Mouse (Mus musculus) adrenal gland (tissue): ENCODE data around the gene Casq2.
"Not testable (repeated sequence)": the region's sequence is repeated elsewhere in the genome, so short reads cannot be mapped to it uniquely, and the experiment has no call there.

ENCODE experiments used
- intact Hi-C: fragments of 180-260 bp; cut with DNase I; formaldehyde crosslinking; loops from one replicate; pipeline ENCODE4 v1.15.1; 2025

Gene Casq2

DNA sequence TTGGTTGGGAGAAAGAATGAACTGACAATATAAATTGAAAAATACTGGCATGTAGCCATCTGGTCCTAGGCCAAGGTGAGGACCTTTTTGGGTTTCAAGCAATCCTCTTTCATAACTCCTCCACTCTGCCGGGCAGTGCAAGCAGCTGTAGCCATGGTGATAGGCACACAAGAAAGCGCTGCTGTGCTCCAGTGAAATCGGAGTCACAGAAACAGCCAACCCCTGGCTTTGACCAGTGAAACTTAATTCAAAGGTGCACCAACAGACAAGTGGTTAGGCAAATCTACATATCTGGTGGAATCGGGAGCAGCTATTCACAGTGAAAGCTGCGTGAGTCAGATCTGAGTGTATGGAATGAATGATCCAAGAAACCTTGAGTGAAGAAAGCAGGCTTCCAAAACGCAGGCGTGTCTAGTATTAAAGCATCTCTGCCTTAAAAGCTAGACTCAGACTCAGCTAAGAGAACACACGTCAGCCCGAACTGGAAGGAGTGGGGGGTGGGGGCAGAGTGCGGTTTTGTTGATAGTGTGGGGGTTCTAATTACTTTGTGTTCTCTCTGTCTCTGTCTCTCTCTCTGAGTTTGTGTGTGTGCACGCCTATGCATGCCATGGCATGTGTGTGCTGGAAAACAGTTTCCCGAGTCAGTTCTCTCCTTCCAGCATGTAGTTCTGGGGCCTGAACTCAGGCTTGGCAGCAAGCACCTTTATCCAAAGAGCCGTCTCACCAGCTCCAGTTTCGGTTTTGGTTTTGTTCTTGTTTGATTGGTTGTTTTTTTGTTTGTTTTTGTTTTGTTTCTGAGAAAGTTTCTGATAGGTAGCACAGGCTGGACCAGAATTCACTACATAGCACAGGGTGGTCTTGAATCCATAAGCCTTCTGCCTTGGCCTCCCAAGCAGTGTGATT, 73.5 kb downstream of the Casq2 start:
- intact Hi-C loops: loop anchor here (5.0 kb wide), 1 partner anchor 43 kb away; the partner anchor contains the start of gene Vangl1

DNA sequence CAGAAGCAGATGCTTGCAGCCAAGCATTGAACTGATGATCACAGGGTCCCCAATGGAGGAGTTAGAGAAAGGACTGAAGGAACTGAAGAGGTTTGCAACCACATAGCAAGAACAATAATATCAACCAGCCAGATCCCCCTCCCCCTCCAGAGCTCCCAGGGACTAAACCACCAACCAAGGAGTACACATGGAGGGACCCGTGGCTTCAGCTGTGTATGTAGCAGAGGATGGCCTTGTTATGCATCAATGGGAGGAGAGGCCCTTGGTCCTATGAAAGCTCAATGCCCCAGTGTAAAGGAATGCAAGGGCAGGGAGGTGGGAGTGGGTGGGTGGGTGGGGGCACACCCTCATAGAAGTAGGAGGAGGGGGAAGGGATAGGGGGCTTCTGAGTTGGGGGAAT, 77.6 kb downstream of the Casq2 start:
- intact Hi-C loops: not testable (repeated sequence)

DNA sequence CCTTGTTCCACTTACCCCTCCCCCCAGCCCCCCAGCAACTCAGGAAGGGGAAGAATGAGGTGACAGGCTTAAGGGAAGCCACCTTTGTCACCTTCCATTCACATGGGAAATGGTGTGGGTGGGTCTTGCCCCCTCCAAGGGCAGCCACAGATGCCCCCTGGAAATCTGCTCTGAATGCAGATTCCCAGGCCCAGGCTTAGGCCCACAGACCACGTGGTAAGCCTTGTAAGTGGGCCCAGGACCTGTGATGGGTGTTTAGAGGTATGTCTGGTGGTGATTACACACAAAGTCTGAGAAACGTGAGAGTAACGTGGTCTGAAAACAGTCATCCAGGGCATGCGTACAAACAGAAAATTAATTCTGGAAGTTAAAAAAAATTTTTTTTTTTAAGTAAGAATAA, 78.7 kb downstream of the Casq2 start:
- intact Hi-C loops: no loop called here

DNA sequence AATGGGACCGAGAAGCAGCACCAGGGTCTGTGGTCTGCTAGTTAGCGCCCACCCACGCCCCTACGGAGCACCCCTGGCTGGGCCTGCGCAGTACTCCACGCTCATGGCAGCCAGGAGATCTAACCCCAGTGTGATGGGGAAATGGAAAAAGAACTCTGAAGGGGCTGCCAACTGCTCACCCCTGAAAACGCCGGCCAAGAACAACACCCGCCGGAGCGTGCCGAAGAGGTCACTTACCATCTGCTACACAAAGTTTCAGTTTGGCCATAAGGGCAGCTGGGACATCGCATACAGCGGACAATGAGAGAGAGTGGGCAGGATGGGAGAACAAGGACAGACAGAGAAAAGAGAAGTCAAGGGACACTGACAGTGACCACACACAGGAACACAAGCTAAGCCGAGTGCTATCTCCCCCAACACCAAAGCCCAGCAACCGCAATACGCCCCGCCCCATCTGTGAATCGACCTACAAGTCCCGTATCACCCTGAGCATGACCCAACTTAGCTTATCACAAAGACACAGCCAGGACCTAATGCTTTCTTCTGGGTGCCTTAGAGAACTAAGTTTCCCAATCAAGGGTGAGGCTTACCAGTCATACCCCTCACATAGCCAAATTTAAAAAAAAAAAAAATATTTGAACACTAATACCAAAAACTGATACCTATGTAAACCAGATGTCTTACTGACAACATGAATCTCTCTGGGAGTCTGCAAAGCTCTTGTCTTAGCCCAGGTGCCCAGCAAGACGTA, 79.5 kb downstream of the Casq2 start:
- intact Hi-C loops: no loop called here

DNA sequence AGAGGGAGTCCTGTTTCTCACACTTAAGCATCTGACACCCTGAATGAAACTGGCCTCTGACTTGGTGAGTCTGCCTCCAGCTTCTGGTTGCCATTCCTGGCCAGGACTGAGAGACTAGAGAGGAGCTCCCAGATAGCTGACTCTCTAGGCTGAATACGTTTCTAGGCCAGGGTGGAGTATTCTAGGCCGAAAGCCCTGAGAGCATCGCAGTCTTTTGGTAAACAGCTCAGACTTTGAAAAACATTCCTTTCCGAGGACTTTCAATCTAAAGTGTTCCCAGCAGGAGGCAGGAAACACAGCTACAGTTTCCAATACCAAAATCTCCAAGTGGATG, 80.0 kb downstream of the Casq2 start:
- intact Hi-C loops: no loop called here

DNA sequence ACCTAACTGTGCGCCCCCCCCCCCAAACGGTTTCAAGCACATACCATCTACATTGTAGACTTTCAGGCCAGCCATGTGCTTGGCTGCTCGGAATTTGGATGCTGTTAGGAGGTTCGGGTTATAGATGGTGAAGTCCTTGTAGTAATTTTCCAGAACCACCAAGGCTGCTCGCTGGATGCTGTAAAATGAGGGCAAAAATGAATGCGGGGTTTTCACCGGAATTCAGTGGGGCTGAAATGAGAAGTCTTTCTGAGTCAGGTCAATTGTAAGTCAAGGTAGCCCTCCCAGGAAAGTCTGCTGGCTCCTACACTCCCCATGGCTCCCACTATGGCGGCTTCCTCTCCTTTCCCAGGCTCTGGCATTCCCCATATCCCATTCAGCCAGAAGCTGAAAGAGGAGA, 80.6 kb downstream of the Casq2 start:
- intact Hi-C loops: no loop called here

DNA sequence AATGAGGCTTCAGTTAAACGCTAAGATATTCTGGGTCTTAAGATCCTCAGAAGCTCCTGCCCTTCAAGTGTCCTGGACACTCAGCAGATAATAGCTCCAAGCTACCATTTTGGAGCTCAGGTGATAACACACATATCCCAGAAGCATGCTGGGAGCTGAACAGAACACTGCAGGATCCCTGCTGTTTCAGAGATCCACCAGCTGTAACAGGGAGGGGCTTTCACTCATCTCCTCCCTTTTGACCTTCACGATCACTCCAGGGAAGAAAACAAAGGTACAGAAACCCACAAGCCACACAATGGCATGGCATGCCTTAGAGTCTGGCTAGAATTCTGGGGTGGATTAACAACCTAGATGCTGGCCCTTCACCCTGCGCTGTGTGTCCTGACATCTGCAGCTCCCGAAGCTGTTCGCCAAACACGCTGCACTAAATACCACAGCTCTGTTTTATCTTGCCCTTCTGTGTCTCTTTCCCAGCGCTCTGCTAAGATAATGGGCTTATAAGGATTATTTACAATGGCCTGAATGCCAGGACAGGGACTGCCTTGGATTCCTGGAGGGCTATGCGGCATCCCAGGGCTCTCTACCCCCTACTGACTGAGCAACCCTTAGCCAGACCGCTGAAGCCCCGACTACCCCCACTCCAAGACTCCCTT, 81.5 kb downstream of the Casq2 start:
- intact Hi-C loops: no loop called here

DNA sequence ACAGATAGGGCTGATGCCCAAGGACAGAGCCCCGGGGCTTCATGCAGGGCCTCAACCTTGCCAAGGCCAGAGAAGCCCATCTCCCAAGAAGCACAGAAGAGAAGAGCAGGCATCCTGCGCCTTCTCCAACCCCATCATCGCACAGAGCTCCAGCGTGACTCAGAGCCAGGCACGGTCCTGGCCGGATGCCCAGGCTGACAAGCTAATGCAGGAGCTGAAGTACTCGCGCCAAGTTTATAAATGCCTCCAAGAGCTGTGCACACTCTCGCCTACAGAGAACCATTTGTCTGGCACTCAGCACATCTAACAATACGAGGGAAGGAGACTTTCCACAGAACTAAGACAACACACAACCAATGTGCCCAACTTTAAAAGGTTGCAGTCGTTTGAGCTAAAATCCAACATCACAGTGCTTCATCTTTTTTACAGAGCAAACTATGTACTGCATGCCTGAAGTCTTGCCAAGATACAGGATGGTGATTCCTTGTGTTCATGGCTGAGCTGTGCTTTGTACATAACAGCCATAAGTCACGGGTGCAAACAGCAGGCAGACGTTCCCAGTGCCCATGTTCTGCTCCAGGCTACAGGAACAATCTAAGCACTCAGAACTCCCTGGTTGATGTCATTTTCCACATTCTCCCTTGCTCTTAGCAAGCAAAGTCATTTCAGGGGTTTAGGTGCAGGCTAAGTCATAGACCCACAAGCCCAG, 83.1 kb downstream of the Casq2 start:
- intact Hi-C loops: no loop called here

DNA sequence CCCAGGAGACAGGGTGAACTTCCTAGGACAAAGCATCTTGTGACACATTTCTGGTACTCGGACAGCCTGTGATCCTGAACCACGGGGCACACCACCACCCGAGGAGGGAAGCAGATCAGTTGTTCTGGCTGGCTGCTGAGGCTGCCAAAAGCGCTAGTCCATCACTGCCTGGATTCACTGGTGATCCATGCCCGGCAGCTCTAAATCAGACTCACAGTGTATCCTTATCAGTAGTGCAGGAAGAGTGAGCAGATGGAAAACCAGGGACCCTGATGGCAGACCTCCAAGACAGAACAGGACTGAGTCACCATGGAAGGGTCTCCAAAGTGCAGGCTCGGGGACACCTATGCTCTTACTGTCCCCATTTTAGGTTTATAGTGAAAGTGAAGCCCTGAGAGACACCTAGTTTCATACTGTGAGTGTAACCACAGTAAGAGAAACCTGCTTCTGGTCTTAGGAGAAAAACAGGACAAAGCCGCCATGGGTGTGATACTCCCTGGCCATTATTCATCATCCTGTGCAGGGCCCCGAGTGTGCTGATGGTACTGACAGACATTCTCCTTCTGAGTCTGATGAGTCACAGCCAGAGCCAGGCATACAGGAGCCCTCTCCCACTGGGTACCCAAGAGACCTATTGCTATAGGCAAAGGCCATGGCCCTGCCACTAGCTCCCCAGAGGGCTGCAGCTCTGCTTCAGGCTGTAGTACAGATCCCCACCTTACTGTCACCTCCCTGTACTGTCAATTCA, 88.1 kb downstream of the Casq2 start:
- intact Hi-C loops: no loop called here

DNA sequence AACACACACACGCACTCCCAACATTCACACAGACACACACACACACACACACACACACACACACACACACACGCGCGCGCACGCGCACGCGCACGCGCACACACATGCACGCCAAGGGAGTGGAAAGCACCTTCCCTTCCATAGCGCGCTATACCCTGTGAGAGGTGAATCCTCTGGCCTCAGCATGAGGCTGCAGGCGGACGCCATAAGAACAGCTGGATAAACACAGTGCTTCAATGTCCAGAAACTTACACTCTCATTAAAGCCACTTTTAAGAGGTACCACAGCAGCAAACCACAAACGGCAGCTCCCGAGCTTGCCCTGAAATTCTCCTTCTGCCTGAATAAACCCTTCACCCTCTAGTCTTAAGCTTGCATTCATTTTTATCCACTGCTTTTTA, 89.5 kb downstream of the Casq2 start:
- intact Hi-C loops: no loop called here

DNA sequence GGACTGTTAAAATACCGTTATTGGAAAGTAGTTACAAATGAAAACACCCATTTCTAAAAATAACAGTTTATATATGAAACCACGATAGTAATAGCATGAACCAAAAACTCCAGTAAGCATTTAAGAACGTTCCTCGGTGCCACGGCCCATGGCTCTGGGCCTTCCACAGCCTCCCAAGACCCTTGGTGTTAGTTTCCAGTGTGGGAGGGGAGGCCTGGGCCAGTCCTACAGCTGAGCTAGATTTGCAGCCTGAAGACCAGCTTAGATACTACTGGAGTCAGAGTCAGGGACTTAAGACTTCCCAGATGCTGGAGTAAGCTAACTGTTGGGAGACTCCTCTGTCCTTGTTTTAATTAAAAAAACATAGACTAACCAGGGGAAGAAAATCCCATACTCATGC, 89.9 kb downstream of the Casq2 start:
- intact Hi-C loops: no loop called here

DNA sequence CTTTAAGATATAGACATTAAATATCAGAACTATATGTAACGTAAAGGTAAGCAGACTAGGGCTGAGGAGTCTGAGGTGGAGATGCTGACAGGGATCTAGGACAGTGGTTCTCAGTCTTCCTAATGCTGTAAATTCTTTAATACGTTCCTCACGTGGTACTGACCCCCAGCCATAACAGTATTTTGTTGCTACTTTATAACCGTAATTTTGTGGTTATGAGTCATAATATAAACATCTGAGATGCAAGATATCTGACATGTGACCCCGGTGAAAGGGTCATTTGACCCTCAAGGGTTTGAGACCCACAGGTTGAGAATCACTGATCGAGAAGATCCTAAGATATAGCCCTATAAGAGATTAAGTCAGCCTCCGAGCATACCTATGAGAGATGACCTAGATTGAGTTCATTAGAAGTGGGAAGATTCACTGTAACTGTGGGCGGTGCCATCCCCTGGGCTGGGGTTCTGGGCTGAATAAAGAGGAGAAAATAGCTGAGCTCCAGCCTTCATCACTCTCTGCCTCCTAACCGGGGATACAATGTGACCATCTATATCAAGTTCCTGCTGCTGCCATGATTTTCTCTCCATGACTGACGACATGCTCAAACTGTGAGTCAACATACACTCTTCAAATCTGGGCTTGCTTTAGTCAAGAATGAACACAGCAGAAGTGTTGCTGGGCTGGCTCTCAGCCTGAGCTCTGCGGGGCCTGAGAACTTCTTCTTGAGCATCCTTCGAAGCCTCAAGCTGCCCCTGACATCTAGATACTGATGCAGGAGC, 91.8 kb downstream of the Casq2 start:
- intact Hi-C loops: no loop called here

DNA sequence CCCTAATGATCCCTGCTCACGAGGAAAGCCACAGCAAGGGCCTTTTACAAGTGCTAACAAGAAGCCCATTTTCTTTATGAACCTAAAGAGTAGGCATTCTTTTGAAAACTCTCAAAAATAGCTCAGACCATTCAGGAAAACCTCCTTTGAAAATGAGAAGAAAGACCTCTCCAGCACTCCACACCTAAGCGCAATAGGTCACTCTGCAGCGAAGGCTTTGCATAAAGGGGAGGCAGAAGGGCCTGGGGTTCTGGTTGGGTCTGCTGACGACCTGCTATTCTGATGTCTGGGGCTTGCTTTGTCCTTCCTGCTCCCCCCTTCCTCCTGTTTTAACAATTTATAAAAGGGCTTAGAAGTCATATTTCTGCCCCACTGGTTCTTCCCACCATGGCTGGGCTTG, 93.7 kb downstream of the Casq2 start:
- intact Hi-C loops: no loop called here

DNA sequence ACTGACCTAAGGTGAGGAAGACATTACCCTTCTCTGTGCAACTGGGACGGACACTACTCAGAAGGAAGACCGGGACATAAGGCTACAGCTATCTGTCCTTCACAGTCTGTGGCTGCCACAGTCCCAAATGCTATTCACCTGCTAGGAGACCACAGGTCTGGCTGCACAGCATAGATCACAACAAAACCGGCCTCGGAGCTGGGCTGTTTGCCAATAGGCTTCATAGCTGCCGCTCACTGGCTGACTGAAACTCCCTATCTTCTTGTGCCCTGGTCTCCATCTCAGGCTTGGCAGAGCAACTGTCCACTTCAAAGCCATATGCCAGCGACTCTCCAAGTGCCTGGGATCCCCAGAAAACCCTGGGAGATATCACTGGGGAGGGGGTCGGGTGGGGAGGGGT, 94.5 kb downstream of the Casq2 start:
- intact Hi-C loops: no loop called here

DNA sequence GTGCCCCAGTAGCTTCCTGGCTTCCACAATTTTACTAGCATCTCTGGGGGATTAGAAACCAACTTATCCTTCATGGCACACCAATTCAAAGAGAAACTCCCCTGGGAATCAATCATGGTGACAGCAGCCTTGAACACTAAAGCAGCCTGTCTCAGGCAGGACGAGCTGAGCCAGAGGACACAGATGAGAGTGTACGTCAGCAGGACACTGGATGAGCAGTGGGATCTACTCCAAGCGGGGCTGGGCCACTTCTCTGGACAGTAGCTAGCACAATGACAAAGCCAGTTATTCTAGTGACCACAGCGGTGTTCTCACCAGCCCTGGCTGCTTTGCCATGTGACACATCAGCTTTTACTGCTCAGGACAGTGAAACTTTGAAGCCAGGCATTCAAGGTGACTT, 95.0 kb downstream of the Casq2 start:
- intact Hi-C loops: no loop called here

DNA sequence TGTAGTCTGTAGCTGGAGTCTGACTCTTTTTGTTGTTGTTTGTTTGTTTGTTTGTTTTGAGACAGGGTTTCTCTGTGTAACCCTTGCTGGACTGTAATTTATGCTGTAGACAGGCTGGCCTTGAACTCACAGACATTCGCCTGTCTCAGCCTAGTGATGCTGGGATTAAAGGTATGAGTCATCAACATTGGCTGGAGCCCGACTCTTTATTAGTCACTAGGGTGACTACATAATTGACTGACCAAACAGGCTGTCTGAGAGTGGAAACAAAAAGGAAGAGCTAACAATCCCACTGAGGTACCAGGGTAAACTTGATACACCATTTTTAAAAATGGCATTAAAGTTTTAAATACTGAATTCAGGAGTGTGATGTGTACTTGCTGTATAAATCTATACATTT, 96.4 kb downstream of the Casq2 start:
- intact Hi-C loops: no loop called here

DNA sequence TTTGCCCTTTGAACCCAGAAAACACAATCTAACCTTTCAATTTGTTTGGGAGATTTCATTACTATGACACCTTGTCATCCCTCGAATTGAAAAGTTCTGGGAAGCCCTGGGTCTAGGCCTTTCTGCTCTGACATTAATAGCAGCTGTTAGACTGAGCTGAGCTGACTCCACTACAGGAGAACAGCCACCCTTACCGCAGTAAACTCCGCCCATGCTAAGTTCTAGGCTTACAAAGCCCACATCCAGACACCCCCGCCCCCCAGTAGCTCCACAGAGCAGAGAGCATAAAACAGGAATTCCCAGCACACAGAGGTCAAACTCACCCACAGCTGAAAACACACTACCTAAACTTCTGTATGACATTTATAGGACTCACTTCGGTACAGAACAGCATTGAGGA, 98.5 kb downstream of the Casq2 start:
- intact Hi-C loops: no loop called here

DNA sequence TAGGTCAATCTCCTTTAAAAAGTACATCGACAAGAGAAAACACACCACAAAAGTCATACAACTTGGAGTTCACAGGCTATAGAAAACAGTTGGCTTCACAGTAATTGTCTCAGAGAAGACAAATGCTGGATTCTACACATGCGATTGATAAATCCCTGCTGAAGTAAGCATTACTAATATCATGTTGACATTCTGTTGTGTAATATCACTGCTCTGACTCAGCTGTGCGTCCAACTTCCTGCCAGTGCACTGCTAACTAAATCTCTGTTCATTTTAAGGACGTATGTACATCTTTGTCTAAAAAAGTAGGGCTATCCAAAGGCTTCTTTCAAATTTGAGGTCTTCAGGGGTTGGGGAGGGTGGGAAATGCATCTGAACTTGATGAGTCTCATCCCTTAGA, 101.2 kb downstream of the Casq2 start:
- intact Hi-C loops: no loop called here

DNA sequence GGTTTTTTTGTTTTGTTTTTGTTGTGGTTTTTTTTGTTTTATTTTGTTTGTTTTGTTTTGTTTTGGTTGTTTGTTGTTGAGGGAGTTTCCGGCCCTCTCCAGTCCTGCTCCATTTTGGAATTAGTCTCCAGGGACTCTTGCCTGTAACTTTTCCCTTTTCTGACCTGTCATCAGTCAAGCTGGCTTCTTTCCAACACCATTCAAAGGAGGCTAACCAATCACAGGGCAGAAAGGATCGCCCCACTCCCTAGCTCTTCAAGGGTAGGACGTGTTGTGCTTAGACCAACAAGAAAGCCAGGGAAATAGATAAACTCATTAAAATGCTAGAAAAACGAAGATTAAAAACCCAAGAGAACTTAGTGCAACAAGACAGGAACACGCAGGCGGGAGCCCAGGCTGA, 102.8 kb downstream of the Casq2 start:
- intact Hi-C loops: no loop called here

DNA sequence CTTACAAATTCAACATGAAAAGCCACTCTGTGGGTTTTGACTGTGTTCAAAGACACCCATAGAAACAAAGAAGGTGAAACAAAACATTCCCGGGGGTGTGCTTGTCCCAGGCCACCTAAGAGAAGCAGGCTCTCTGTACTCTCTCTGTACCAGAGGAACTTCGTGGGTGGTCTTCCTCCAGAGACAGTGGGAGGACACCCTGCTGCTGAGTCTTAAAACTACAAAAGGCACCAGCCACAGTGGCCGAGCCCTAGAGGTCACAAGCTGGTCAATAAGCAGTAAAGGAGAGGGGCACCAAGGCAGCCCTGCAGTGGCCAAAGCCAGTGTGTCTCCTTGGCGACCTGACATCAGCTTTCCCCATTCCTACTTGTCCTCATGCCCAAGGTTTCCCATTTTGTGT, 103.8 kb downstream of the Casq2 start:
- intact Hi-C loops: no loop called here
